14 mouse cellular contexts compared by ENCODE assay signal in the genomic region with DNA sequence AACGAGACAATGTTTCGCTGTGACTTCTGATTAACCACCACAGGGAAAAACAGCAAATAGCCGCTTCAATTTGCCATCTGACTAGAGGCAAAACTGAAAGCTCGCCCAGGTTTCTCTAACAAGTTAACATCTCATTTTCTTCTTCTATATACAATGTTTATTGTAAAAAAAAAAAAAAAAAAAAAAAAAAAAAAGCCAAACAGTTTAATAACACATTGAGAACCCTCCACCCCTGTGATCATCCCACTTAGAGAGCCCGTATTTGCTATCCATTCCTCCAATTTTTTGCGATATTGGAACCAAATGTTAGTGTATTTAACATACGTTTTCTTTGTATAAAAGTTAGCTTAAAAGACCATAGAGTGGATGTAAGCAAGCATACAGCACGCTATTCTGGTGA. TPM values are rescaled to one million over a fixed set of nuclear protein-coding genes. Genes with fewer than 3 reads are reported as not detected.
DNase-seq lines count a peak whose midpoint lies in the region; ATAC-seq and TF ChIP-seq lines count a peak whose summit lies in the region.
"Had no signal": no experiment of that assay in that cellular context is flagged by ENCODE, and none has a peak within 500 bp of the region (broad histone marks: within the 10 kb centered on the region; RNA-seq: fewer than 3 reads in every experiment).

No protein-coding gene starts in this region.

- DNase-seq in cerebellum, adult 9-10 months, result peak; percentile 9
- DNase-seq in cerebellum, postnatal 10 days, result no peak
- DNase-seq in lung, adult 18-20 months, result no peak
- DNase-seq in liver, postnatal 0 days, result no peak
- no peak for DNase-seq in adrenal gland, adult 8-10 months
- DNase-seq in frontal cortex, postnatal 36 days (ENCODE audit: low spot score in 2 of 2), result no peak
- DNase-seq in Muller cell, postnatal 12 days (ENCODE audit: inconsistent ontology term), result no peak
- DNase-seq: adrenal gland, postnatal 25 days; cerebellum, adult 11 months; kidney, adult 11 months; layer of hippocampus, postnatal 36 days; thymus, adult 2 months had no signal

- no peak overlapping the region for H3K9ac ChIP-seq in lung, embryonic 15.5 days
- no peak overlapping the region for H3K9ac ChIP-seq in liver, postnatal 0 days (replicated peaks)

- no peak for ATAC-seq in lung, embryonic 15.5 days (ENCODE audit: borderline replicate concordance, extremely low read depth, low FRiP score, low TSS enrichment)
- ATAC-seq in liver, postnatal 0 days, result no peak
- ATAC-seq: lung, postnatal 0 days had no signal

- peak overlapping the region; percentile 31; the same call in 1 of the 2 replicates for H3K4me2 ChIP-seq in lung, embryonic 15.5 days
- peak overlapping the region; percentile 99; the same call in 1 of the 2 replicates for H3K4me2 ChIP-seq in liver, postnatal 0 days (ENCODE audit: low read depth, low read length)

- peaks cover 21% of the 10 kb centered on the region for H3K27me3 ChIP-seq in lung, embryonic 15.5 days
- no peaks in the 10 kb centered on the region for H3K27me3 ChIP-seq in liver, postnatal 0 days (ENCODE audit: insufficient read depth, low read length)

- TF ChIP-seq EP300 in liver, postnatal 0 days (IDR thresholded peaks at IDR 0.05; ENCODE audit: low read depth), result no peak

- H3K4me3 ChIP-seq in lung, embryonic 15.5 days, result no peak overlapping the region
- no peak overlapping the region for H3K4me3 ChIP-seq in liver, postnatal 0 days (ENCODE audit: low read depth, low read length)

- H3K9me3 ChIP-seq in lung, embryonic 15.5 days, result no peaks in the 10 kb centered on the region
- H3K9me3 ChIP-seq in liver, postnatal 0 days (ENCODE audit: low read length), result no peaks in the 10 kb centered on the region

- WGBS in lung, embryonic 15.5 days, result 82% methylated on average over 8 of the region's 8 CpGs
- whole genome bisulfite sequencing in liver, postnatal 0 days (ENCODE audit: insufficient replicate concordance), result 86% methylated on average over 8 of the region's 8 CpGs

- H3K27ac ChIP-seq in lung, embryonic 15.5 days, result no peak overlapping the region
- no peak overlapping the region for H3K27ac ChIP-seq in liver, postnatal 0 days (ENCODE audit: low read depth)

- no peaks in the 10 kb centered on the region for H3K36me3 ChIP-seq in lung, embryonic 15.5 days
- H3K36me3 ChIP-seq in liver, postnatal 0 days (replicated peaks; ENCODE audit: insufficient read depth, low read length), result peaks cover 8% of the 10 kb centered on the region

- peaks cover 6% of the 10 kb centered on the region for H3K4me1 ChIP-seq in lung, embryonic 15.5 days
- peaks cover 10% of the 10 kb centered on the region for H3K4me1 ChIP-seq in liver, postnatal 0 days (ENCODE audit: insufficient read depth)

- TF ChIP-seq CTCF in liver, postnatal 0 days (IDR thresholded peaks at IDR 0.05; ENCODE audit: low read depth), result no peak

RNA-seq across cellular contexts. Expression of a gene that starts 2.0 kb away (rescaled TPM):
- polyA plus RNA-seq in lung, embryonic 15.5 days (2015; fragmentation: Nextera tagmentation; extraction: Ambion mirVana), result 13.7 and 14.1 TPM in 2 replicates
- polyA plus RNA-seq in liver, postnatal 0 days (2015; fragmentation: Nextera tagmentation; extraction: Ambion mirVana), result 9.8 and 14.0 TPM in 2 replicates
- 10 to 100 TPM; 31.1 to 42.2 (median 39.0) TPM for total RNA-seq in adrenal gland, adult 8-10 months (2022)

RNA-seq across cellular contexts. Expression of a gene that starts 13.9 kb away (rescaled TPM):
- 3,157 and 3,186 TPM in 2 replicates for polyA plus RNA-seq in lung, embryonic 15.5 days (2015; fragmentation: Nextera tagmentation; extraction: Ambion mirVana)
- polyA plus RNA-seq in liver, postnatal 0 days (2015; fragmentation: Nextera tagmentation; extraction: Ambion mirVana), result 1,161 and 1,214 TPM in 2 replicates
- total RNA-seq in adrenal gland, adult 8-10 months (2022), result 1,000 to 10,000 TPM; 1,433 to 1,769 (median 1,540) TPM

RNA-seq across cellular contexts. Expression of a gene that starts 37.2 kb away (rescaled TPM):
- polyA plus RNA-seq in lung, embryonic 15.5 days (2015; fragmentation: Nextera tagmentation; extraction: Ambion mirVana), result 4.6 and 5.5 TPM in 2 replicates
- polyA plus RNA-seq in liver, postnatal 0 days (2015; fragmentation: Nextera tagmentation; extraction: Ambion mirVana), result 4.7 and 5.4 TPM in 2 replicates
- total RNA-seq in adrenal gland, adult 8-10 months (2022), result 1 to 10 TPM; 3.6 to 7.2 (median 4.9) TPM
